8 mouse cellular contexts compared by ENCODE assay signal in the genomic region with DNA sequence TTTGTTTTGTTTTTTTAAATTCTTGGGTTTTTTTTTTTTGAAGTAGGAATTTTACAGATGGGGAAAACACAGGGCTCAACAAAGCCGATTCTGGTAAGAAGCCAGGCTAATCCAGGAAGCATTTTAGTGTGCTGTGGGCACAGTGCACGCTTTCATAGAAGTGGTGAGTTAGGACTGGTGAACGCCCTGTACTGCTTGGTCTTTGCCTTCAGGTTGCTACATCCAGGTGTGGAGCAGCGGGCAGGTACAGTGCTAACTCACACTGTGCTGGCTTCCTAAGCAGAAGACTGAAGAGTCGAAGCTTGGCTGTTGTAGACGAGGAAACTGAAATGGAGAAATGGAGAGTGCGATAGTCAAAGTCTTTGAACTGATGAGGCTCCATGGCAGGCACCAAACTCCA. TPM values are rescaled to one million over a fixed set of nuclear protein-coding genes. Genes with fewer than 3 reads are reported as not detected.
DNase-seq lines count a peak whose midpoint lies in the region; ATAC-seq and TF ChIP-seq lines count a peak whose summit lies in the region.

No protein-coding gene starts in this region.

- no peaks in the 10 kb centered on the region for H3K36me3 ChIP-seq in kidney, postnatal 0 days (ENCODE audit: insufficient read depth, low read length)
- no peaks in the 10 kb centered on the region for H3K36me3 ChIP-seq in embryonic facial prominence, embryonic 11.5 days (replicated peaks; ENCODE audit: control insufficient read depth, insufficient read depth, low read depth, low read length)
- no peaks in the 10 kb centered on the region for H3K36me3 ChIP-seq in hindbrain, postnatal 0 days (ENCODE audit: insufficient read depth, low read length)
- H3K36me3 ChIP-seq in midbrain, embryonic 16.5 days (ENCODE audit: control insufficient read depth, insufficient read depth, low read length) = no peaks in the 10 kb centered on the region

- peak overlapping the region; percentile 65 for H3K4me2 ChIP-seq in kidney, postnatal 0 days (ENCODE audit: low read length)
- peak overlapping the region; percentile 75 for H3K4me2 ChIP-seq in embryonic facial prominence, embryonic 11.5 days (ENCODE audit: low read depth, low read length)
- H3K4me2 ChIP-seq in hindbrain, postnatal 0 days (ENCODE audit: low read depth, low read length) = peak overlapping the region; percentile 83
- peak overlapping the region; percentile 85 for H3K4me2 ChIP-seq in midbrain, embryonic 16.5 days (ENCODE audit: low read length)

- H3K9ac ChIP-seq in kidney, postnatal 0 days (ENCODE audit: low read depth, low read length) = 0 out of 2 replicates have a peak overlapping the region, but pooled peaks have one; percentile 92
- H3K9ac ChIP-seq in embryonic facial prominence, embryonic 11.5 days (replicated peaks; ENCODE audit: low read length) = no peak overlapping the region; the same call in 1 of the 2 replicates
- no peak overlapping the region for H3K9ac ChIP-seq in hindbrain, postnatal 0 days (replicated peaks; ENCODE audit: low read length)
- H3K9ac ChIP-seq in midbrain, embryonic 16.5 days (ENCODE audit: low read depth, low read length) = peak overlapping the region; percentile 93; the same call in 1 of the 2 replicates

- 68% methylated on average over 7 of the region's 7 CpGs for WGBS in kidney, postnatal 0 days
- 87% methylated on average over 7 of the region's 7 CpGs for WGBS in embryonic facial prominence, embryonic 11.5 days
- WGBS in hindbrain, postnatal 0 days = 82% methylated on average over 7 of the region's 7 CpGs
- 84% methylated on average over 7 of the region's 7 CpGs for WGBS in midbrain, embryonic 16.5 days

- H3K4me3 ChIP-seq in kidney, postnatal 0 days (replicated peaks; ENCODE audit: low read depth, low read length) = peak overlapping the region; percentile 97
- H3K4me3 ChIP-seq in embryonic facial prominence, embryonic 11.5 days (ENCODE audit: low read depth, low read length) = peak overlapping the region; percentile 95
- peak overlapping the region; percentile 63 for H3K4me3 ChIP-seq in hindbrain, postnatal 0 days (ENCODE audit: low read length)
- peak overlapping the region; percentile 88 for H3K4me3 ChIP-seq in midbrain, embryonic 16.5 days (ENCODE audit: low read depth, low read length)

- DNase-seq in kidney, postnatal 0 days (ENCODE audit: low spot score) = no peak
- DNase-seq in kidney, postnatal 36 days = no peak
- no peak for DNase-seq in embryonic facial prominence, embryonic 11.5 days (ENCODE audit: low spot score)
- DNase-seq in hindbrain, postnatal 0 days (ENCODE audit: low spot score) = no peak
- DNase-seq in kidney, adult 11 months = no peak
- DNase-seq in spleen, postnatal 14 days (ENCODE audit: low spot score in 2 of 2) = no peak

- H3K27me3 ChIP-seq in kidney, postnatal 0 days (ENCODE audit: insufficient read depth, low read length) = no peaks in the 10 kb centered on the region
- no peaks in the 10 kb centered on the region for H3K27me3 ChIP-seq in embryonic facial prominence, embryonic 11.5 days (ENCODE audit: control insufficient read depth, insufficient read depth, low read length)
- no peaks in the 10 kb centered on the region for H3K27me3 ChIP-seq in hindbrain, postnatal 0 days (ENCODE audit: insufficient read depth, low read length)
- H3K27me3 ChIP-seq in midbrain, embryonic 16.5 days (ENCODE audit: control insufficient read depth, insufficient read depth, low read depth, low read length) = no peaks in the 10 kb centered on the region

- no peaks in the 10 kb centered on the region for H3K9me3 ChIP-seq in kidney, postnatal 0 days (replicated peaks; ENCODE audit: low read length)
- H3K9me3 ChIP-seq in embryonic facial prominence, embryonic 11.5 days (replicated peaks; ENCODE audit: control insufficient read depth, low read length) = no peaks in the 10 kb centered on the region
- no peaks in the 10 kb centered on the region for H3K9me3 ChIP-seq in hindbrain, postnatal 0 days (ENCODE audit: low read length)
- no peaks in the 10 kb centered on the region for H3K9me3 ChIP-seq in midbrain, embryonic 16.5 days (replicated peaks; ENCODE audit: control insufficient read depth, low read length, poor library complexity, severe bottlenecking)

- no peak for ATAC-seq in kidney, postnatal 0 days (replicated peaks; ENCODE audit: low FRiP score, low read depth)
- no peak for ATAC-seq in embryonic facial prominence, embryonic 11.5 days (replicated peaks; ENCODE audit: insufficient number of reproducible peaks, low FRiP score, low TSS enrichment, low read depth)
- ATAC-seq in hindbrain, postnatal 0 days = no peak
- no peak for ATAC-seq in midbrain, embryonic 16.5 days
- no peak for ATAC-seq in megakaryocyte-erythroid progenitor cell, adult 5-6 weeks (replicated peaks; ENCODE audit: low FRiP score, low TSS enrichment, poor library complexity, severe bottlenecking)

- peaks cover 21% of the 10 kb centered on the region for H3K4me1 ChIP-seq in kidney, postnatal 0 days (replicated peaks; ENCODE audit: insufficient read depth, low read length)
- H3K4me1 ChIP-seq in embryonic facial prominence, embryonic 11.5 days (ENCODE audit: control insufficient read depth, insufficient read depth, low read length) = no peaks in the 10 kb centered on the region; the same call in 1 of the 2 replicates
- peaks cover 25% of the 10 kb centered on the region for H3K4me1 ChIP-seq in hindbrain, postnatal 0 days (ENCODE audit: insufficient read depth, low read length)
- H3K4me1 ChIP-seq in midbrain, embryonic 16.5 days (ENCODE audit: control insufficient read depth, insufficient read depth, low read length) = peaks cover 37% of the 10 kb centered on the region

- H3K27ac ChIP-seq in kidney, postnatal 0 days = no peak overlapping the region
- no peak overlapping the region for H3K27ac ChIP-seq in embryonic facial prominence, embryonic 11.5 days (replicated peaks; ENCODE audit: low read depth, low read length)
- no peak overlapping the region for H3K27ac ChIP-seq in hindbrain, postnatal 0 days
- no peak overlapping the region for H3K27ac ChIP-seq in midbrain, embryonic 16.5 days (ENCODE audit: low read length)

- TF ChIP-seq CTCF in kidney, postnatal 0 days (IDR thresholded peaks at IDR 0.05; ENCODE audit: low read depth) = no peak
- TF ChIP-seq CTCF in hindbrain, postnatal 0 days (IDR thresholded peaks at IDR 0.05; ENCODE audit: low read depth) = no peak

RNA-seq across cellular contexts. Expression of gene Rprd1b, which starts 1.7 kb away (rescaled TPM):
- 29.6 and 34.9 TPM in 2 replicates for polyA plus RNA-seq in kidney, postnatal 0 days (2015; fragmentation: Nextera tagmentation; extraction: Ambion mirVana)
- polyA plus RNA-seq in embryonic facial prominence, embryonic 11.5 days (2014; fragmentation: Nextera tagmentation; extraction: Ambion mirVana) = 59.2 and 62.7 TPM in 2 replicates
- 26.3 and 31.3 TPM in 2 replicates for total RNA-seq in hindbrain, postnatal 0 days (2014; rRNA removed)
- polyA plus RNA-seq in hindbrain, postnatal 0 days (2015; fragmentation: Nextera tagmentation; extraction: Ambion mirVana) = 19.8 and 20.4 TPM in 2 replicates
- 30.7 and 34.1 TPM in 2 replicates for polyA plus RNA-seq in midbrain, embryonic 16.5 days (2015; fragmentation: Nextera tagmentation; extraction: Ambion mirVana)
- 41.1 and 48.7 TPM in 2 replicates for total RNA-seq in megakaryocyte-erythroid progenitor cell, adult 5-6 weeks (2014; fragmentation: Nextera tagmentation)
- total RNA-seq in megakaryocyte-erythroid progenitor cell, adult 5-6 weeks (2017) = 21.6 and 27.9 TPM in 2 replicates

RNA-seq across cellular contexts. Expression of gene Tti1, which starts 1.8 kb away (rescaled TPM):
- polyA plus RNA-seq in kidney, postnatal 0 days (2015; fragmentation: Nextera tagmentation; extraction: Ambion mirVana) = 13.6 and 15.2 TPM in 2 replicates
- polyA plus RNA-seq in embryonic facial prominence, embryonic 11.5 days (2014; fragmentation: Nextera tagmentation; extraction: Ambion mirVana) = 27.9 and 28.5 TPM in 2 replicates
- total RNA-seq in hindbrain, postnatal 0 days (2014; rRNA removed) = 18.2 and 19.4 TPM in 2 replicates
- 9.5 and 10.3 TPM in 2 replicates for polyA plus RNA-seq in hindbrain, postnatal 0 days (2015; fragmentation: Nextera tagmentation; extraction: Ambion mirVana)
- polyA plus RNA-seq in midbrain, embryonic 16.5 days (2015; fragmentation: Nextera tagmentation; extraction: Ambion mirVana) = 17.2 and 20.2 TPM in 2 replicates
- total RNA-seq in megakaryocyte-erythroid progenitor cell, adult 5-6 weeks (2014; fragmentation: Nextera tagmentation) = 22.0 and 28.8 TPM in 2 replicates
- total RNA-seq in megakaryocyte-erythroid progenitor cell, adult 5-6 weeks (2017) = 24.7 and 27.7 TPM in 2 replicates

Comparison
In these comparisons a context has a peak if more than half of its experiments do, and no peak if none do; other contexts are left out.
1. H3K9ac ChIP-seq: peak in kidney, postnatal 0 days (single experiment) and midbrain, embryonic 16.5 days (single experiment); none in embryonic facial prominence, embryonic 11.5 days (single experiment) and hindbrain, postnatal 0 days (single experiment).
2. Peak in every context shown above with its lines, with median percentiles within 50 percentile points of each other: H3K4me2 ChIP-seq and H3K4me3 ChIP-seq.